Mouse (Mus musculus) olfactory bulb, adult 2 months (tissue): Measurements from ENCODE around the gene Evc. TPM values are rescaled to one million over a fixed set of nuclear protein-coding genes. Genes with fewer than 3 reads are reported as not detected.
A peak's percentile ranks its signal among the peaks of the same experiment; 100 is the strongest.

ENCODE experiments used
- H3K27ac ChIP-seq: fragments of 200-500 bp; 2 replicates; pipeline ENCODE4 v1.5.1; 2012; ENCODE audit warnings: low read depth, low read length; ENCODE audit not compliant: insufficient read depth
- H3K4me1 ChIP-seq: fragments of 200-500 bp; 2 replicates; pipeline ENCODE4 v1.6.1; 2012; ENCODE audit warnings: low read length; ENCODE audit not compliant: control insufficient read depth, insufficient read depth
- H3K4me3 ChIP-seq: fragments of 200-500 bp; 2 replicates; pipeline ENCODE4 v1.5.1; 2012; ENCODE audit warnings: mild to moderate bottlenecking, low read depth, low read length, moderate library complexity; ENCODE audit not compliant: insufficient read depth
- CTCF ChIP-seq: fragments of 200-500 bp; IDR thresholded peaks from 2 replicates; pipeline ENCODE4 v1.5.1; 2012; ENCODE audit warnings: low read depth, mild to moderate bottlenecking, low read length, moderate library complexity; ENCODE audit not compliant: insufficient read depth
- POLR2A ChIP-seq: fragments of 200-500 bp; IDR thresholded peaks from 2 replicates; pipeline ENCODE4 v1.6.1; 2012; ENCODE audit warnings: mild to moderate bottlenecking, low read depth, low read length, moderate library complexity; ENCODE audit not compliant: insufficient read depth
- WGBS: fragments of 180-500 bp; shearing (Covaris S2); methylation state at CpG from one replicate; pipeline ENCODE4 v1.1.7; 2018; 5-methylcytosine and 5-hydroxymethylcytosine counted together
- polyA plus RNA-seq: library from polyadenylated mRNA; stranded (reverse); fragments of >200 nt; gene quantifications from 2 replicates; pipeline ENCODE4 v1.2.4, GENCODE M21; 2012; ENCODE audit warnings: low replicate concordance; ENCODE audit not compliant: missing spikeins, insufficient read depth, insufficient read length

The Evc gene
- polyA plus RNA-seq, 1 experiment = not detected

DNA sequence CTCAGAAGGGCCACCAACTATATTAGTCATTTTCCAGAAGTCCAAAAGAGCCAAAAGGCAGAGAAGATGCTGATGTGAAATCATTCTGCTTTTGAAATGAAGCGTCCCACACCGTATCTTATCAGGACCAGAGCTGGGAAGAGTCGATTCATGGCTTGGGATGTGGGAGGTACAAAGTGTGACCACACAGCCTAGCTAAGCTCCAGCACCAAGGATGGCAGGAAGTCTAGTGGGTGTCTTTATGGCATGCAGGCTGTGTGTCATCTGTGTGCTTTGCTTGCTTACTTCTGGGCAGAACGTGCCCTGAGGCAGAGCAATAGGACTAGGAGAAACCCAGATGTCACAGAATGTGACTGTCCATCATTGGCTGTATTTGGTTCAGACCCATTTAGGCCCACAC is 15.9 kb downstream of the Evc start:
- no peak for TF ChIP-seq CTCF
- no peak for TF ChIP-seq POLR2A
- 91% methylated on average over 4 of the region's 4 CpGs for WGBS
- Histone ChIP-seq H3K4me3 (no peak overlapping the region), H3K27ac (no peak overlapping the region), H3K4me1 (no peaks in the 10 kb centered on the region)

DNA sequence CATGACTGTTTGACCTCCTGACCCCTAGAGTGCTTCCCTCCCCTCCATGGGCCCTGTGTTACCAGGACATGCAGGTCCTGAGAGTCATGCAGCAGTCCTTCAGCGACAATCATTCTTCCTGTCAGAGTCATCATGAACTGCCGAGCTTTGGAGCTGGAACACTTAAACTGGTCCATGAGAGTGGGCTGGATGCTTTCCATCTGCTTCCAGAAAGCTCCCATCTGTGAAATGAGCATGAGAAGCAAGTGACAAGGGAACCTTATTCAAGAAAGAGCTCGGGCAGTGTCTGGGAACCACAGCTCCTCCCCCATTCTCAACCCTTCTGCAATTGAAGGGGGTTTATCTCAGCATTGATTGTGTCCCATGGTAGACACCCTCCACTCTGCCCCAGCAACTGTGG is 16.5 kb downstream of the Evc start:
- Histone ChIP-seq H3K4me3 (no peak overlapping the region), H3K4me1 (no peaks in the 10 kb centered on the region), H3K27ac (no peak overlapping the region)
- 85% methylated on average over 3 of the region's 3 CpGs for WGBS
- TF ChIP-seq POLR2A (no peak), CTCF (no peak)

DNA sequence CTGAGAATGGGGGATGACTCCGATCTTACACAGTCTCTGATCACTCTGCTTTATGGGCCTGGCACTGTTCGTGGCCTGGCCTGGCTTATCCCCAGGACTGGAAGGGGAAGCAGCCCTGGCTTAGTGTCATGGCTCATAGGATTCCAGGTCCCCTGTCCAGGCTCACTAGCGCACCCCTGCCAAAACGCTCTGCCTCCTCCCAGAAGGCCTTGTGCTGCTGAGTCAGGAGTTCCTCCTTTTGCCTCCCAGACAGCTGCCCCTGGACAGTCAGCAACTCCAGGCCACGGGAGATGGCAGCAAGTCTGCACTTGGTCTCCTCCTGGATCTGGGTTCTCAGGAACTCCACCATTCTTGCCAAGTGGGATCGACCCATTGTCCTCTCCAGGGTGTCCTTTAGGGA is 18.0 kb downstream of the Evc start:
- H3K4me3 ChIP-seq = no peak overlapping the region
- TF ChIP-seq POLR2A = no peak
- no peak for TF ChIP-seq CTCF
- H3K4me1 ChIP-seq = no peaks in the 10 kb centered on the region
- 93% methylated on average over 6 of the region's 6 CpGs for WGBS
- no peak overlapping the region for H3K27ac ChIP-seq

DNA sequence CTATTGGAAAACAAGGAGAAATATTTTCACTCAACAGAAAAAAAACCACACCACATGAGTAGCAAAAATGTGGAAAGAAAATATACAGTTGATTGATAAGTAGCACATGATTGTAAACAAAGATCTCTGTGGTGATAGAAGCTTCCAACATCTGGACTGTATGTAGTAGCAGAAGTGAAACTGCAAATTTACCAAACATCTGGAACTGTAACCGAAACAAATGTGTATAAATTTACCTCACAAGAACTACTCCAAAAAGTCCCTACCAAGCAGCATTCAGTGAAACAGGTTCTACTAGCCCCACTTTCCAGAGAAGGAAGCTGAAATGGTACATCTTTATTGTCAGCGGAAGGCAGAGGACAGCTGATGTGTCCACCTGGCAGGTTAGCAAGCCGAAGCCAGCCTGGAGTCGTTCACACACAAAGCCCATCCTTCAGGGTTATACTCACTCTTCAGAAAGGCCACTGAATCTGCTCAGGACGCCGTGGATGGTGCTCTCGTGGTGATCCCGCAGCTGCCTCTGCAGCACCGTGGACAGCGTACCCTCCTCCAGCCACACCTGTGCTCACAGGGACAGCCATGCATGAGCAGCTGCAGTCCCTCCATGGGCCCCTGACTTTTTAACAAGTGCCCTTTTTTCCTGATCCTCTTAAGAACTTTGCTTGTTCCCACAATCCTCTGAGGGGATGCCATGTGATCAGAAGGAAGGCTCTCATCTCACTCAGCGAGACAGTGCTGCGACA is 23.5 kb downstream of the Evc start:
- no peak overlapping the region for H3K27ac ChIP-seq
- 94% methylated on average over 12 of the region's 12 CpGs for WGBS
- H3K4me3 ChIP-seq = no peak overlapping the region
- TF ChIP-seq POLR2A (no peak), CTCF (no peak)
- no peaks in the 10 kb centered on the region for H3K4me1 ChIP-seq

DNA sequence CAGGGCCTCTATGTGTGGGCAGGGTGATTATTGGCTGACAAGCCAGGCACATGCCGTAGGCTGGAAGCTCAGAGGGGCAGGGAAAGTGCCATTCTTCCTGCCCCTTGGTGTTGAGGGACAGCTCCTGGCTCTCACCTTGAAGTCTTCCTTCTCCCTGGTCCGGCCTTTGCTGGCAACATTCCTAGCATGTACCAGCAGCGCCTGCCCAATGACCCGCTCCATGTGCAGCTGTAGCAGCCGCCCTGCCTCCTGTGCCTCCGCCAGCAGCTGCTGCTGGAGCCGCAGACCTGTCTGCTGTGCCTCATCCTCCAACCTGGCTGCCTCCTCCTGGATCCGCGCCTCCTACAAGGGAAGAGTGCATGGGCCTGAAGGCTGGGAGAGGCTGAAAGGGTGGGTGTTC is 26.7 kb downstream of the Evc start:
- no peak overlapping the region for H3K27ac ChIP-seq
- 84% methylated on average over 9 of the region's 9 CpGs for WGBS
- H3K4me1 ChIP-seq = no peaks in the 10 kb centered on the region
- no peak for TF ChIP-seq CTCF
- no peak for TF ChIP-seq POLR2A
- no peak overlapping the region for H3K4me3 ChIP-seq

DNA sequence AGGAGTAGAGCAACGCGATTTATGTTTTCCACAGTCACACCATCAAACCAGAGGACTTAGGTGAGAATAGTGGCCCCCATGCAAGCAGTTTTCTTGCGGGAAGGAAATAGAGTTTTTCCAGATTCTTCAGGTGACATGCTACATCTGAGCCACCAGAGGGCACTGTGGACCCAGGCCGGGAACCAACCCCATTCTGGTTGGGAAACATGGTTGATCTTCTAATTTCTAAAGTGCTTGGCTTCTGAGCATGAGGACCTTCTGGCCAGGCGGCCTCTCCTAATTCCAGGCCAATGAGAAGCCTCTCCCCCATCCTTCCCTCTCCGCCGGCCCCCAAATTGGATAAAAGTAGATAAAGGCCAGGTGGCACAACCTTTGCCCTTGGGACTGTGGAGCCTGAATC is 38.3 kb downstream of the Evc start:
- H3K4me1 ChIP-seq = peaks cover 4% of the 10 kb centered on the region; the same call in 1 of the 2 replicates
- WGBS = 26% methylated on average over 7 of the region's 7 CpGs
- no peak overlapping the region for H3K4me3 ChIP-seq
- no peak overlapping the region for H3K27ac ChIP-seq
- TF ChIP-seq CTCF (peak; percentile 43; the same call in 1 of the 2 replicates), POLR2A (no peak)

DNA sequence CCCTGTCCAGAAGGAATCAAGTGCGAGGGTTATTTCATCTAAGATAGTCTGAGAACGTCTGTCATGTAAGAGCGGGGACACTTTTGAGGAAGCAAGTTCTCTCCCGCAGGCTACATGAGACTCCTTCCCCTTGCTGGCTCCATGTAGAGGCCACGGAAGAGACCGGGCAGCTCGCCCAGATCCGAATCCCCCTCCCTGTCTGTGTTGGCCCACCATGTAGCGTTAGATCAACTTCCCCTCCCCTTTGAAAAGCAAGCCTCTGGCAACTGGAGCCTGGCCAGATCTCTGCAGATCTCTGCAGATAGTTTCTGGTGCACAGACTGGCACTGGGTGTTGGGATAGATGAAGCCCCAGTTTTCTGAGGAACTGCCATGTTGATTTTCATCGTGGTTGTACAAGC is 40.0 kb downstream of the Evc start:
- Histone ChIP-seq H3K27ac (no peak overlapping the region), H3K4me1 (peaks cover 4% of the 10 kb centered on the region; the same call in 1 of the 2 replicates), H3K4me3 (no peak overlapping the region)
- WGBS = 42% methylated on average over 10 of the region's 10 CpGs
- TF ChIP-seq CTCF = no peak
- TF ChIP-seq POLR2A = no peak

DNA sequence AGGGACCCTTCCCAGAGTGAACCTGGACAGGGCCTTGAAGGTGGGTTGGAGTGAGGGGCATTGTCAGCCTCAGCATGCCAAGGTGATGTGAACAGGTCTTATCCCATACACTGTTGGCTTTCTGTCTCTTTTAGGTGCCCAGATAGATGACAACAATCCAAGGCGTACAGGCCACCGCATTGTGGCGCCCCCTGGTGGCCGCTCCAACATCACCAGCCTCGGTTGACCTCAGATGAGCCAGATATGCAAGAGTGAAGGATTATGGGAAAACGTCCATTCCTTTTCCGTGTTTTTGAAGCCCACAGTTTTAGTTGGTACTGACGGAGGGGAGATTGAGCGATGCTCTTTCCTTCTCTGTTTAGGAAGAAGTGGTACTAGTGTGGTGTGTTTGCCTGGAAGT is 45.7 kb downstream of the Evc start:
- Histone ChIP-seq H3K4me3 (no peak overlapping the region), H3K4me1 (peaks cover 4% of the 10 kb centered on the region; the same call in 1 of the 2 replicates), H3K27ac (no peak overlapping the region)
- TF ChIP-seq POLR2A (no peak), CTCF (peak; percentile 73)
- WGBS = 62% methylated on average over 9 of the region's 9 CpGs

DNA sequence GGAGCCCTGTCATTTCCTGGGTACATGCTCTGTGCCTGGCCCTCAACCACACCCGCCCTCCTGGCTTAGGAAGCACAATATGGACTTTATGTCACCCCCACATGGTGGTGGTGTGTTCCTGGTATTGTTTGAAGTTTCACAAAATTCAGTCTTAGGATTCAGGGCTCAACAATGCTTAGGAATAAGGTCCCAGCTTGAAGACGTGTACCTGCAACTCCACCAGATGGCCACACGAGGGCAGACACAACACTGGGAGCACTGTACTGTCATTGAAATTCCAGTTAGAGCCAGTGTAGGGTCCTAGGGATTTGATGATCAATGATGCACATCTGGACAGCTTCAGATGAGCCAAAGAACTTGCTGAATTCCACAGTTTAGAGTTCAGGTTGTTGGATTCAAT is 47.5 kb downstream of the Evc start:
- WGBS = 22% methylated on average over 3 of the region's 3 CpGs
- no peak overlapping the region for H3K4me3 ChIP-seq
- no peak for TF ChIP-seq CTCF
- TF ChIP-seq POLR2A = no peak
- H3K27ac ChIP-seq = no peak overlapping the region
- H3K4me1 ChIP-seq = peaks cover 4% of the 10 kb centered on the region; the same call in 1 of the 2 replicates

DNA sequence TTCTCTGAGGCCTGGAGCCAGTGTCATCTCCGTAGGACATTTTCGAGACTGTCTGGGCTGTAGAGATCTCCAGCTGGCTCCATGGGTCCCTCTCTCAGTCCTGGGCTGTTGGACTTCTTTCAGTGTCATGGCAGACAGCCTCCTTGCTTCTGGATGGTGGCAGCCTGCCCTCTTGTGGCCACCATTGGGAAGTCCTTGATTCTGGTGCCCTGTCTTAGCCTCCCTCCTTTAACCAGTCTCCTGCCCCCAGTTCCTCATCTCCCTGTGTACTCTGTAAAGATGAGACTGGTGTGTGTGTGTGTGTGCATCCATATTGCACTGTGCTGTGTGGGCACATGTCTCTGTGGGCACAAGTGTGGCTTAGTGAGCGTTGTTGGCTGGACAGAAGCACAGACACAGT is 48.3 kb downstream of the Evc start:
- no peak for TF ChIP-seq POLR2A
- peak; percentile 77; the same call in 1 of the 2 replicates for TF ChIP-seq CTCF
- WGBS = 61% methylated on average over 3 of the region's 3 CpGs
- Histone ChIP-seq H3K4me1 (peaks cover 4% of the 10 kb centered on the region; the same call in 1 of the 2 replicates), H3K27ac (no peak overlapping the region), H3K4me3 (no peak overlapping the region)

DNA sequence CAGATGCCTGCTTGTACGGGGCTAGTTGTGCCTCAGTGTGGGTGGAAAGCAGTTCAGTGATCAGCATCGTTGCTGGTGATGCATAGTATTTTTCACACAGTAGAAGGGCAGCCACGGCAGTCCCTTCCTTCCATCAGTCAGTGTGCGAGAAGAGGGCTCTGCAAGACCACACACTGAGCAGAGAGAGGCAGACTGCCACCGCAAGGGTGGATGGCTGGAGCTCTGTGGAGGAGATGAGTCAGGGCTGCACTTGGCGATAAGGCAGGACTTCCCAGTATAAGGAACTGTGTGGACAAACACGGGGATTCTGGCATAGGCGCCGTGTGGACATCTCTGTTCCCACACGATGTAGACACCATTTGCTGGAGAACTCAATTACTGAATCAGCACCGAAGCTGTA is 55.7 kb downstream of the Evc start:
- Histone ChIP-seq H3K4me3 (no peak overlapping the region), H3K27ac (0 out of 2 replicates have a peak overlapping the region, but pooled peaks have one; percentile 0), H3K4me1 (peaks cover 14% of the 10 kb centered on the region)
- WGBS = 44% methylated on average over 11 of the region's 11 CpGs
- TF ChIP-seq CTCF = no peak
- no peak for TF ChIP-seq POLR2A
